Mouse (Mus musculus) testis, adult 2 months (tissue): ENCODE data around the gene Snx29.

Source experiments
- CTCF ChIP-seq: fragments of 200-500 bp; IDR thresholded peaks from 2 replicates; pipeline ENCODE4 v1.5.1; 2012; ENCODE audit warnings: low read depth, mild to moderate bottlenecking, inconsistent platforms, low read length, moderate library complexity; ENCODE audit not compliant: control insufficient read depth, insufficient read depth, insufficient replicate concordance
- POLR2A ChIP-seq: fragments of 200-500 bp; IDR thresholded peaks from 2 replicates; pipeline ENCODE4 v1.6.1; 2012; ENCODE audit warnings: low read depth, mild to moderate bottlenecking, inconsistent platforms, low read length, moderate library complexity; ENCODE audit not compliant: control insufficient read depth

DNA sequence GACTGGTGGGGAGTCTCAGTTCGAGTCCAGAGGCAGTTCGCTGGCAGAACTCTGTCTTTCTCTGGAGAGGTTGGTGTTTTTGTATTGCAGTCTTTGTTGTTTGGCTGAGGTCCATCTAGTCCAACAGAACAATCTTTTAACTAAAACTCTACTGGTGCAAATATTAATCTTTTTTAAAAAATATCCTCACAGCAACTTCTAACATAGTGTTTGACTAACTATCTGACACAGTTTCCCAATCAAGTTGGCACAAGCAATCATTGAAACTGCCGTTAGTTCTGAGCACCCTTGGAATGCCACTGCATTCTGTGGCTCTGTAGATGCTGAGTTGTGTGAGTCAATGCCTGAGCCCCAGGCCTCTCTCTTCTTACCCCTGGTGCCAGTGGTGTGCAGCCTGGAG lies 82.5 kb downstream of the Snx29 start:
- no peak for TF ChIP-seq CTCF
- 0 out of 2 replicates have a peak, but pooled peaks have one; percentile 41 for TF ChIP-seq POLR2A
